Mouse (Mus musculus): Measurements from ENCODE around the gene E030018B13Rik. TPM values are rescaled to one million over a fixed set of nuclear protein-coding genes. Genes with fewer than 3 reads are reported as not detected.
A peak's percentile ranks its signal among the peaks of the same experiment; 100 is the strongest.

The E030018B13Rik gene
- total RNA-seq, 2 experiments from 2014 or later, result not detected

- no peak for DNase-seq
Observed at GRCm38 (mm10) chr7:63964121-63964520, 47.5 kb downstream of the E030018B13Rik start.

GRCm38 (mm10) chr7:63965135-63965534 is 48.5 kb downstream of the E030018B13Rik start:
- peak; percentile 70 to 88 for DNase-seq

GRCm38 (mm10) chr7:63965635-63966418 is 49.2 kb downstream of the E030018B13Rik start:
- no peak for DNase-seq

- DNase-seq, result no peak
Observed at GRCm38 (mm10) chr7:63969941-63970340, 53.3 kb downstream of the E030018B13Rik start.

Other genes starting within 250 kb of the E030018B13Rik start
- gene Klf13, start 22.1 kb downstream of the E030018B13Rik start, total RNA-seq (2021), result 10 to 100 TPM; 42.9 to 59.3 TPM
- gene Trpm1, start 237.0 kb downstream of the E030018B13Rik start, total RNA-seq (2021), result under 1 TPM in 1 of 2 experiments, not detected in 1; 0.28 TPM

Measured in heart, adult 18-20 months (tissue).